ENCODE assay signal across 9 mouse cellular contexts in genomic region chr5:9627220-9627619, GRCm38 (mm10).
DNase-seq lines count a peak whose midpoint lies in the region; ATAC-seq and TF ChIP-seq lines count a peak whose summit lies in the region.
"Had no signal": no experiment of that assay in that cellular context is flagged by ENCODE, and none has a peak within 500 bp of the region (broad histone marks: within the 10 kb centered on the region; RNA-seq: fewer than 3 reads in every experiment).

No protein-coding gene starts in this region.

- WGBS in lung, embryonic 16.5 days: 37% methylated on average over 2 of the region's 2 CpGs
- 11% methylated on average over 2 of the region's 2 CpGs for WGBS in cerebellum, adult 2 months
- 8% methylated on average over 2 of the region's 2 CpGs for WGBS in heart, postnatal 0 days
- WGBS in intestine, postnatal 0 days: 62% methylated on average over 2 of the region's 2 CpGs

- no peak overlapping the region for H3K9ac ChIP-seq in lung, embryonic 16.5 days (ENCODE audit: low read length)
- no peak overlapping the region for H3K9ac ChIP-seq in heart, postnatal 0 days (replicated peaks; ENCODE audit: low read depth, low read length)
- no peak overlapping the region for H3K9ac ChIP-seq in intestine, postnatal 0 days (ENCODE audit: low read depth, low read length)
- H3K9ac ChIP-seq: liver, embryonic 12.5 days had no signal

- no peak overlapping the region for H3K4me3 ChIP-seq in lung, embryonic 16.5 days (ENCODE audit: low read length)
- no peak overlapping the region for H3K4me3 ChIP-seq in cerebellum, adult 2 months (replicated peaks; ENCODE audit: insufficient read depth, low read depth, low read length)
- no peak overlapping the region for H3K4me3 ChIP-seq in heart, postnatal 0 days (ENCODE audit: low read depth, low read length)
- H3K4me3 ChIP-seq in intestine, postnatal 0 days (ENCODE audit: low read depth, low read length): no peak overlapping the region
- H3K4me3 ChIP-seq: liver, embryonic 12.5 days had no signal

- TF ChIP-seq POLR2A in cerebellum, adult 2 months (IDR thresholded peaks at IDR 0.05; ENCODE audit: borderline replicate concordance, insufficient read depth, low read length): no peak

- H3K4me2 ChIP-seq in lung, embryonic 16.5 days (ENCODE audit: low read depth, low read length): no peak overlapping the region
- H3K4me2 ChIP-seq in heart, postnatal 0 days (ENCODE audit: low read depth, low read length): no peak overlapping the region
- H3K4me2 ChIP-seq in intestine, postnatal 0 days (replicated peaks; ENCODE audit: low read depth): no peak overlapping the region
- H3K4me2 ChIP-seq: liver, embryonic 12.5 days had no signal

- H3K36me3 ChIP-seq in lung, embryonic 16.5 days (ENCODE audit: control insufficient read depth, insufficient read depth, low read length): no peaks in the 10 kb centered on the region
- H3K36me3 ChIP-seq in heart, postnatal 0 days (replicated peaks; ENCODE audit: control insufficient read depth, insufficient read depth, low read length): no peaks in the 10 kb centered on the region
- no peaks in the 10 kb centered on the region for H3K36me3 ChIP-seq in intestine, postnatal 0 days (ENCODE audit: control insufficient read depth, insufficient read depth)
- H3K36me3 ChIP-seq: liver, embryonic 12.5 days had no signal

- H3K27ac ChIP-seq in lung, embryonic 16.5 days (ENCODE audit: low read length): no peak overlapping the region
- H3K27ac ChIP-seq in cerebellum, adult 2 months (ENCODE audit: insufficient read depth, low read length): no peak overlapping the region
- H3K27ac ChIP-seq in heart, postnatal 0 days (ENCODE audit: low read depth): peak overlapping the region; percentile 39; the same call in 1 of the 2 replicates
- H3K27ac ChIP-seq in intestine, postnatal 0 days (ENCODE audit: low read depth, low read length): no peak overlapping the region
- H3K27ac ChIP-seq: liver, embryonic 12.5 days had no signal

- no peak for TF ChIP-seq EP300 in heart, postnatal 0 days (IDR thresholded peaks at IDR 0.05; ENCODE audit: low read depth)

- H3K27me3 ChIP-seq in lung, embryonic 16.5 days (ENCODE audit: control insufficient read depth, insufficient read depth, low read depth, low read length): no peaks in the 10 kb centered on the region
- no peaks in the 10 kb centered on the region for H3K27me3 ChIP-seq in cerebellum, adult 2 months (ENCODE audit: control insufficient read depth, insufficient read depth, low read length)
- H3K27me3 ChIP-seq in heart, postnatal 0 days (ENCODE audit: control insufficient read depth, insufficient read depth, low read length): no peaks in the 10 kb centered on the region
- no peaks in the 10 kb centered on the region for H3K27me3 ChIP-seq in intestine, postnatal 0 days (replicated peaks; ENCODE audit: control insufficient read depth, insufficient read depth, low read length)
- H3K27me3 ChIP-seq: liver, embryonic 12.5 days had no signal

- DNase-seq in lung, postnatal 4 days: no peak
- DNase-seq in cerebellum, adult 2 months: peak; percentile 11 to 53
- peak; percentile 70 for DNase-seq in heart, postnatal 0 days (ENCODE audit: low spot score)
- peak; percentile 49 to 52 for DNase-seq in kidney, postnatal 36 days
- no peak for DNase-seq in left cerebral cortex, adult 8-10 months (ENCODE audit: low spot score in 2 of 2)

- no peak for TF ChIP-seq CTCF in cerebellum, adult 2 months (IDR thresholded peaks at IDR 0.05; ENCODE audit: borderline replicate concordance, insufficient read depth, low read depth, low read length)
- TF ChIP-seq CTCF in heart, postnatal 0 days (IDR thresholded peaks at IDR 0.05; ENCODE audit: low read depth): peak; percentile 36; the same call in 1 of the 2 replicates
- TF ChIP-seq CTCF in intestine, postnatal 0 days (IDR thresholded peaks at IDR 0.05; ENCODE audit: low read depth): no peak

- peak; percentile 77 for ATAC-seq in lung, embryonic 16.5 days (ENCODE audit: low read depth)
- peak; percentile 91 for ATAC-seq in heart, postnatal 0 days (ENCODE audit: insufficient read depth, low read depth)
- no peak for ATAC-seq in intestine, postnatal 0 days
- ATAC-seq: forebrain, embryonic 16.5 days; liver, embryonic 12.5 days had no signal

- no peaks in the 10 kb centered on the region for H3K9me3 ChIP-seq in lung, embryonic 16.5 days (ENCODE audit: control insufficient read depth, low read length)
- no peaks in the 10 kb centered on the region for H3K9me3 ChIP-seq in heart, postnatal 0 days (replicated peaks; ENCODE audit: control insufficient read depth, low read length)
- no peaks in the 10 kb centered on the region for H3K9me3 ChIP-seq in intestine, postnatal 0 days (ENCODE audit: control insufficient read depth)
- H3K9me3 ChIP-seq: liver, embryonic 12.5 days had no signal

- no peaks in the 10 kb centered on the region for H3K4me1 ChIP-seq in lung, embryonic 16.5 days (replicated peaks; ENCODE audit: control insufficient read depth, insufficient read depth, low read length)
- no peaks in the 10 kb centered on the region for H3K4me1 ChIP-seq in cerebellum, adult 2 months (ENCODE audit: control insufficient read depth, insufficient read depth, low read length)
- H3K4me1 ChIP-seq in heart, postnatal 0 days (ENCODE audit: control insufficient read depth, insufficient read depth): no peaks in the 10 kb centered on the region
- no peaks in the 10 kb centered on the region for H3K4me1 ChIP-seq in intestine, postnatal 0 days (replicated peaks; ENCODE audit: control insufficient read depth, insufficient read depth, low read length)
- H3K4me1 ChIP-seq: liver, embryonic 12.5 days had no signal

Comparison
In these comparisons a context has a peak if more than half of its experiments do, and no peak if none do; other contexts are left out.
1. DNase-seq: peak in cerebellum, adult 2 months (2 of 2), heart, postnatal 0 days (single experiment) and kidney, postnatal 36 days (2 of 2); none in lung, postnatal 4 days (0 of 2) and left cerebral cortex, adult 8-10 months (0 of 2).